Mouse (Mus musculus) erythroblast, embryonic 14.5 days (primary cell): Measurements from ENCODE around the gene Cdk2.

Experiments
- GATA1 ChIP-seq: IDR thresholded peaks from 2 replicates; pipeline ENCODE4 v1.6.1; 2012; ENCODE audit warnings: low read length, inconsistent platforms, mixed read lengths
- TAL1 ChIP-seq: IDR thresholded peaks from 3 replicates; pipeline ENCODE4 v1.6.1; 2012; ENCODE audit warnings: low read length, inconsistent platforms, mixed read lengths

GRCm38 (mm10) chr10:128673763-128674468 lies 30.9 kb downstream of the Cdk2 start, which contains the start of gene Suox:
- no peak for TF ChIP-seq GATA1
- TF ChIP-seq TAL1: no peak
